Mouse (Mus musculus) hindbrain, embryonic 11.5 days (tissue): Measurements from ENCODE around the gene Csrp3. TPM values are rescaled to one million over a fixed set of nuclear protein-coding genes. Genes with fewer than 3 reads are reported as not detected.

Experiments used
- ATAC-seq: fragments of 200-750 bp; cut with Nextera tagmentation; 2 replicates; pipeline ENCODE4 v1.8.0; 2017; ENCODE audit warnings: mild to moderate bottlenecking, moderate TSS enrichment, moderate library complexity; ENCODE audit not compliant: low FRiP score
- DNase-seq: peaks from one replicate; pipeline ENCODE4 v3.0.0-alpha.2; 2015; ENCODE audit warnings: low spot score
- H3K27ac ChIP-seq: fragments of 300-500 bp; sonication (generic); 2 replicates; pipeline ENCODE4 v1.5.1; 2014; ENCODE audit warnings: mild to moderate bottlenecking, low read depth, low read length
- H3K27me3 ChIP-seq: fragments of 300-500 bp; sonication (generic); 2 replicates; pipeline ENCODE4 v1.6.1; 2014; ENCODE audit warnings: mild to moderate bottlenecking, low read length, moderate library complexity, mixed read lengths; ENCODE audit not compliant: control insufficient read depth, insufficient read depth
- H3K36me3 ChIP-seq: fragments of 300-500 bp; sonication (generic); 2 replicates; pipeline ENCODE4 v1.6.1; 2014; ENCODE audit warnings: mild to moderate bottlenecking, low read length, moderate library complexity, mixed read lengths; ENCODE audit not compliant: control insufficient read depth, insufficient read depth
- H3K4me1 ChIP-seq: fragments of 300-500 bp; sonication (generic); replicated peaks from 2 replicates; pipeline ENCODE4 v1.6.1; 2014; ENCODE audit warnings: low read length, mixed read lengths; ENCODE audit not compliant: control insufficient read depth, insufficient read depth
- H3K4me2 ChIP-seq: fragments of 300-500 bp; sonication (generic); replicated peaks from 2 replicates; pipeline ENCODE4 v1.6.1; 2014; ENCODE audit warnings: mild to moderate bottlenecking, low read depth, low read length
- H3K4me3 ChIP-seq: fragments of 300-500 bp; sonication (generic); 2 replicates; pipeline ENCODE4 v1.5.1; 2014; ENCODE audit warnings: low read depth, low read length
- H3K9ac ChIP-seq: fragments of 300-500 bp; sonication (generic); 2 replicates; pipeline ENCODE4 v1.6.1; 2014; ENCODE audit warnings: low read depth, low read length
- H3K9me3 ChIP-seq: fragments of 300-500 bp; sonication (generic); 2 replicates; pipeline ENCODE4 v1.6.1; 2016; ENCODE audit warnings: low read length; ENCODE audit not compliant: control insufficient read depth
- WGBS: fragments of 180-500 bp; shearing (Covaris S2); extraction: QIAGEN DNeasy Blood & Tissue Kit; methylation state at CpG from one replicate; pipeline ENCODE4 v1.1.7; 2014; 5-methylcytosine and 5-hydroxymethylcytosine counted together
- polyA plus RNA-seq: library from polyadenylated mRNA; unstranded; fragments of >200 nt; fragmentation: Nextera tagmentation; extraction: Ambion mirVana; gene quantifications from 2 replicates; pipeline ENCODE4 v1.2.1, GENCODE M21; 2014

Csrp3 gene
- polyA plus RNA-seq, 1 experiment from 2014 or later: not detected

DNA sequence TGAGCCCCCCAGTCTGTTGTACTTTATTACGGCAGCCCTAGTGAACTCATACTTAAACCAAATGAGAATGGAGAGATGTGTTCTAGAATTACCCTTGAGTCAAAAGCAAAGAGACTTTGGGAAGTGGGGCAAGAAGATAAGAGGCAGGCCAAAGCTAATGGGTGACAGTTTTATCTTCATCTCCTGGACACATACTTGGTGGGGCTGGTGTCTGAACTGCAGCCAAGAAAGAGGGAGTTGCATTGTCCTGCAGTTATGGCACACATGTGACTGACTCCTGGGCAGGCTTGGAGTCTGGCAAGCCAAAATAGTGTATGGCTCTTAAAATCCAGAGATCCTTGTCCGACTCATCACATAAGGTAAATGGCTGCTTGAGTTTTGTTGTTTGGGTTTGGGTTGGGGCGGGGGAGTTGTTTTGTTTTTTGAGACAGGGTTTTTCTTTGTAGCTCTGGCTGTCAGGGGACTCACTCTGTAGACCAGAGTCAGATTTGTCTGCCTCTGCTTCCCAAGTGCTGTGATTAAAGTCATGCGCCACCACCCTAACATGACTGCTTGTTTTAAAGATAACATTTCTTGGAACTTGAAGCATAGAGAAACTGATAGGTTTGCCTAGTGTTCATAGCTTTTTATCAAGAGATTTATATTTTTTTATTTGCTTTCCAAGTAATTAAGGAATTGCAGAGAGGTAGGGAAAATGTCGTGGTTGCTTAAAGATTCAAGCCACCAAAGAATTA lies 18.5 kb downstream of the Csrp3 start:
- Histone ChIP-seq H3K4me2 (no peak overlapping the region), H3K4me3 (no peak overlapping the region), H3K36me3 (peaks cover 10% of the 10 kb centered on the region; the same call in 1 of the 2 replicates), H3K4me1 (no peaks in the 10 kb centered on the region; the same call in 1 of the 2 replicates), H3K27ac (no peak overlapping the region), H3K9ac (no peak overlapping the region), H3K27me3 (peaks cover 50% of the 10 kb centered on the region), H3K9me3 (no peaks in the 10 kb centered on the region)
- ATAC-seq (no peak), DNase-seq (no peak)
- WGBS: 89% methylated on average over 5 of the region's 5 CpGs

- Histone ChIP-seq H3K27ac (no peak overlapping the region), H3K4me1 (no peaks in the 10 kb centered on the region), H3K36me3 (peaks cover 17% of the 10 kb centered on the region), H3K4me3 (no peak overlapping the region), H3K4me2 (no peak overlapping the region), H3K9me3 (no peaks in the 10 kb centered on the region), H3K9ac (no peak overlapping the region), H3K27me3 (peaks cover 17% of the 10 kb centered on the region)
- 95% methylated on average over 6 of the region's 6 CpGs for WGBS
- DNase-seq (no peak), ATAC-seq (no peak)
These were observed 22.7 kb downstream of the Csrp3 start for GRCm38 (mm10) chr7:48825170-48825569.

DNA sequence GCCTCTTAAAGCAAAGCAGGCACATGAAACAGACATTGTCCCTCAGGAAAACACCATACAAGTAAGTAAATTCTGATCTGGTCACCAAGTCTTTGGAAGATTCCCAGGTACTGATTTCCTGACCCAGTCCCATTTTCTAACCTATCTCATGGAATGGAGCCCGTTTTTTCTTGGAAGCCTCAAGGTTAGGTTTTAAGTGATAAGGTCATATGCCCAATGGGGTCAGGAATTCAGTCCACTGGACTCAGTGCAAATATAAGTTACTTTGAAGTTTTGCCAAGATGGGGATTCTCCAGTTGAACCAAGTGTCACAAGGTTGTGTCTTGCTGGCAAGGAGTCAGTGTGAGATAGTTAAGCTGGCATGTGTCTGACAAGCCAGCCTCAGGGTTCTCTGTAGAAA lies 23.2 kb downstream of the Csrp3 start:
- DNase-seq: no peak
- Histone ChIP-seq H3K4me2 (no peak overlapping the region), H3K9me3 (no peaks in the 10 kb centered on the region), H3K4me3 (no peak overlapping the region), H3K4me1 (no peaks in the 10 kb centered on the region), H3K27ac (no peak overlapping the region), H3K36me3 (peaks cover 17% of the 10 kb centered on the region), H3K9ac (no peak overlapping the region), H3K27me3 (peaks cover 17% of the 10 kb centered on the region)
- ATAC-seq: no peak
- 91% methylated on average over 1 of the region's 1 CpGs for WGBS

DNA sequence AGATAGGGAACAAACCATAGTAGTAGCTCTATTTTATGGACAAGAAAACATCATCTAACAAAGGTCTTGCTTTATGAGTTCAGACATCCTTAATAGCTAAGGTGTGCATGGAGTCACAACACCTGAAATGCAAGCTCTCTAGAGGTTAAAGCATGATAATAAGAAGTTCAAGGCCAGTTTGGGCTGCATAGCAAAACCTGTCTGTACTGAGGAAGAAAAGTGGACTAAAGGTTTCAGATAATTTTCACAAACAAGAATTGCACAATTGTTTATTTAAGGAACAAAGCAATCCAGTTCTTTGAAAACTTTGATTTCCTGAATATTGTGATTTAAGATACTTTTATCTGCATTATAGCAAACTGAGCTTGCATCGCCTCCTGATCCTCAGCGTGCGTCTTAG lies 24.2 kb downstream of the Csrp3 start:
- peaks cover 17% of the 10 kb centered on the region for H3K36me3 ChIP-seq
- H3K9ac ChIP-seq: no peak overlapping the region
- DNase-seq: no peak

DNA sequence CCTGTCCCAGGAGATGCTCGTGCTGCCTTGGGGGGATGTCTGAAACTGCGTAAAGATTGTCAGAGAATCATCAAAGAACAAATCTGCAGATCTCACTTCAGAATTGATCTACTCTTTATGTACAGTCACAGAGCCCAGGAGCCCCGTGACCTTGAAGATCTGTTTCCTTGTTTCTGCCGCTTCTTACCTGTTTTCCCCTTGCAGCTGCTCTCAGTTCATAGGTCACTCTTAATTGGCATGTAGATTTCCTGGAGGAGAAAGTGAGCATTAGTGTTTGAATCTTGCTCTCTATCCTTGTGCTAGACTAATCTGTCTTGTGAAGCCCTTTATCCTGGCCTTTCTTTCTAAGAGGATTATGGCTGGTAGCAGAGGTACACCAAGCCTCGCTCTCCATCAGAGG lies 26.2 kb downstream of the Csrp3 start:
- Histone ChIP-seq H3K4me1 (no peaks in the 10 kb centered on the region), H3K36me3 (peaks cover 17% of the 10 kb centered on the region), H3K27me3 (no peaks in the 10 kb centered on the region), H3K27ac (no peak overlapping the region), H3K4me2 (no peak overlapping the region), H3K9me3 (no peaks in the 10 kb centered on the region), H3K9ac (no peak overlapping the region), H3K4me3 (no peak overlapping the region)
- ATAC-seq: no peak
- DNase-seq: no peak
- WGBS: 92% methylated on average over 5 of the region's 5 CpGs

More for the DNA sequence above, 24.2 kb downstream of the Csrp3 start:
- ATAC-seq: no peak
- no peaks in the 10 kb centered on the region for H3K9me3 ChIP-seq
- H3K27ac ChIP-seq: no peak overlapping the region
- peaks cover 10% of the 10 kb centered on the region for H3K27me3 ChIP-seq
- no peak overlapping the region for H3K4me2 ChIP-seq
- no peaks in the 10 kb centered on the region for H3K4me1 ChIP-seq
- 97% methylated on average over 3 of the region's 3 CpGs for WGBS
- H3K4me3 ChIP-seq: no peak overlapping the region

DNA sequence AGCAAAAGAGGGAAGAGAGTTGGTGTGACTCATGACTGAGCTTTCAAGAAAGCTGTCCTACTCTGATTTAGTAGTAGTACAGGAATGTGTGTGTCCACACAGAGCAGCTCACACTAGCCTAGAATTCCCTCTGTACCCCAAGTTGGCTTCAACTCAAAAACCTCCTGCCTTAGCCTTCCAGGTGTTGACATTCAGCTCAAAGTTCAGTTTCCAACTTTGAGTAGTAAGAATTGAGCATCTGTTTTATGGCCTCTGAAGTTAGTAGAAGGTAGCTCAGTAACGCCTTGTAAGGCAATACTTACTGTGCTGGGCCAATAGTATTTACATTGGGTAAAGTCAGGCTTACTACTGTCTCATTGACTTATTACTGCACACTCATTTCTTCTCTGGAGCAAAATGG lies 34.2 kb downstream of the Csrp3 start:
- no peak overlapping the region for H3K4me3 ChIP-seq

DNA sequence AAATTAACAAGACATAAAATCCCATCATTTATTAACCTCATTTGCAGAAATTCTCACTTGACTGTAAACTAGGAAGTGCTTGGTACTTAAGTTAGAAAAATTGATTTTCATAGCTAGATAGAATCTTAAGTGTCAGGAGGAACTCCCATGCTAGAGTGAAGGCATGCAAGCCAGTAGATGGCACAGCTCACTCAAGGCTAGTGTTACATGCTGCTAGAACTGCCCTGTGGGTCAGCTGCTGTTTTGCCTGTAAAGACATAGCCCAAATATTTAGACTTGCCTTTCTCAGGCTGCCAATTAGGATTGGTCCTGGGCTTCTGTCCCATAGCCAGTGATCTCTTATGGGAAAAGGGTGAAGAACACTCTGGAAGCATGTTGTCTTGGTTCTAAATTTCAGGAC lies 35.5 kb downstream of the Csrp3 start:
- 0 out of 2 replicates have a peak, but pooled peaks cover 2% of the 10 kb centered on the region for H3K36me3 ChIP-seq
- no peak overlapping the region for H3K27ac ChIP-seq
- DNase-seq: no peak
- no peaks in the 10 kb centered on the region for H3K4me1 ChIP-seq
- H3K9me3 ChIP-seq: no peaks in the 10 kb centered on the region
- no peaks in the 10 kb centered on the region for H3K27me3 ChIP-seq
- ATAC-seq: no peak
- no peak overlapping the region for H3K4me3 ChIP-seq
- H3K9ac ChIP-seq: no peak overlapping the region
- H3K4me2 ChIP-seq: no peak overlapping the region

More for the DNA sequence above, 34.2 kb downstream of the Csrp3 start:
- H3K27ac ChIP-seq: no peak overlapping the region
- H3K4me1 ChIP-seq: no peaks in the 10 kb centered on the region
- 0 out of 2 replicates have a peak, but pooled peaks cover 2% of the 10 kb centered on the region for H3K36me3 ChIP-seq
- H3K9ac ChIP-seq: no peak overlapping the region
- H3K4me2 ChIP-seq: no peak overlapping the region
- WGBS: 94% methylated on average over 1 of the region's 1 CpGs
- no peaks in the 10 kb centered on the region for H3K9me3 ChIP-seq
- ATAC-seq (no peak), DNase-seq (no peak)
- H3K27me3 ChIP-seq: no peaks in the 10 kb centered on the region

GRCm38 (mm10) chr7:48810652-48811051 lies 37.2 kb downstream of the Csrp3 start:
- no peaks in the 10 kb centered on the region for H3K4me1 ChIP-seq
- no peak overlapping the region for H3K9ac ChIP-seq
- no peaks in the 10 kb centered on the region for H3K9me3 ChIP-seq
- ATAC-seq (no peak), DNase-seq (no peak)
- H3K4me3 ChIP-seq: no peak overlapping the region
- 97% methylated on average over 1 of the region's 1 CpGs for WGBS
- H3K27me3 ChIP-seq: no peaks in the 10 kb centered on the region
- H3K4me2 ChIP-seq: no peak overlapping the region
- H3K36me3 ChIP-seq: peaks cover 4% of the 10 kb centered on the region; the same call in 1 of the 2 replicates
- H3K27ac ChIP-seq: no peak overlapping the region

DNA sequence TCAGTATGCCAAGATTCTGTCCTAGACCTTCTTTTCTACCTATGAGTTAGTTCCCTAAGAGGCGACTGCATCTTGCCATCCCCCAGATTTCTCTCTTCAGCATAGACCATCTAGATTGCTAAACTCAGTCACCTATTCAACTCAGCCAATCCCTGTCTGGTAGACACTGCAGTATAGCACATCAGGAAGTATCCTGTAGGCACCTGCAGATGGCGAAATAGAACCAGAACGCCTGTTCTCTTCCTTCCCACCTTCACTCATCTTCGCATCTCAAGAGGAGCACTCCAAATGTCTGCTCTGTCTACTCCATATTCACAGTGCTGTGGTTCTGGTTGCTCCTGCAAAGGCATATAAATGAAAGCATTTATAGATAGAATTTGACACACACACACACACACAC lies 41.2 kb downstream of the Csrp3 start:
- H3K4me1 ChIP-seq: no peaks in the 10 kb centered on the region
- no peak overlapping the region for H3K4me3 ChIP-seq
- no peak for ATAC-seq
- no peak overlapping the region for H3K27ac ChIP-seq
- H3K27me3 ChIP-seq: no peaks in the 10 kb centered on the region
- no peak overlapping the region for H3K9ac ChIP-seq
- no peak overlapping the region for H3K4me2 ChIP-seq
- H3K36me3 ChIP-seq: peaks cover 4% of the 10 kb centered on the region; the same call in 1 of the 2 replicates
- DNase-seq: no peak
- 92% methylated on average over 4 of the region's 4 CpGs for WGBS
- no peaks in the 10 kb centered on the region for H3K9me3 ChIP-seq
